Mouse (Mus musculus) bone marrow macrophage, adult 2 months (primary cell): ENCODE data around the gene Numa1. TPM values are rescaled to one million over a fixed set of nuclear protein-coding genes. Genes with fewer than 3 reads are reported as not detected.
"Not testable (repeated sequence)": the region's sequence is repeated elsewhere in the genome, so short reads cannot be mapped to it uniquely, and the experiment has no call there.

Source experiments
- H3K27ac ChIP-seq: 2 replicates; pipeline ENCODE4 v1.5.1; 2012; ENCODE audit warnings: low read depth, low read length; ENCODE audit not compliant: insufficient read depth
- H3K4me1 ChIP-seq: 2 replicates; pipeline ENCODE4 v1.6.1; 2012; ENCODE audit warnings: low read length; ENCODE audit not compliant: control insufficient read depth, insufficient read depth
- H3K4me3 ChIP-seq: 2 replicates; pipeline ENCODE4 v1.5.1; 2012; ENCODE audit warnings: mild to moderate bottlenecking, low read length, moderate library complexity; ENCODE audit not compliant: insufficient read depth
- CTCF ChIP-seq: IDR thresholded peaks from 2 replicates; pipeline ENCODE4 v1.5.1; 2012; ENCODE audit warnings: low read depth, mild to moderate bottlenecking, low read length, moderate library complexity
- POLR2A ChIP-seq: IDR thresholded peaks from 2 replicates; pipeline ENCODE4 v1.6.1; 2012; ENCODE audit warnings: mild to moderate bottlenecking, low read depth, low read length, borderline replicate concordance
- polyA plus RNA-seq: library from polyadenylated mRNA; stranded (reverse); fragments of >200 nt; gene quantifications from 2 replicates; pipeline ENCODE4 v1.2.4, GENCODE M21; 2012; ENCODE audit not compliant: missing spikeins, insufficient read depth, insufficient read length

Numa1 gene
- polyA plus RNA-seq, 1 experiment: 145 TPM

GRCm38 (mm10) chr7:101935957-101936356 lies 2.0 kb downstream of the Numa1 start:
- Histone ChIP-seq H3K27ac (peak overlapping the region; percentile 42), H3K4me1 (peaks cover 24% of the 10 kb centered on the region), H3K4me3 (peak overlapping the region; percentile 12; the same call in 1 of the 2 replicates)
- TF ChIP-seq CTCF (no peak), POLR2A (no peak)

GRCm38 (mm10) chr7:101936996-101937395 lies 3.1 kb downstream of the Numa1 start:
- H3K4me3 ChIP-seq: no peak overlapping the region
- TF ChIP-seq CTCF (no peak), POLR2A (no peak)
- peaks cover 26% of the 10 kb centered on the region for H3K4me1 ChIP-seq
- no peak overlapping the region for H3K27ac ChIP-seq

- Histone ChIP-seq H3K27ac (no peak overlapping the region), H3K4me3 (no peak overlapping the region), H3K4me1 (peaks cover 23% of the 10 kb centered on the region)
- no peak for TF ChIP-seq POLR2A
- TF ChIP-seq CTCF: no peak
These were observed 3.7 kb downstream of the Numa1 start for GRCm38 (mm10) chr7:101937569-101937968.

GRCm38 (mm10) chr7:101938348-101938747 lies 4.4 kb downstream of the Numa1 start:
- H3K4me3 ChIP-seq: no peak overlapping the region
- H3K27ac ChIP-seq: no peak overlapping the region
- peaks cover 22% of the 10 kb centered on the region for H3K4me1 ChIP-seq
- no peak for TF ChIP-seq POLR2A
- TF ChIP-seq CTCF: no peak

- H3K4me1 ChIP-seq: peaks cover 22% of the 10 kb centered on the region
- no peak overlapping the region for H3K4me3 ChIP-seq
- no peak overlapping the region for H3K27ac ChIP-seq
- TF ChIP-seq POLR2A: no peak
- no peak for TF ChIP-seq CTCF
These were observed 5.8 kb downstream of the Numa1 start for GRCm38 (mm10) chr7:101939758-101940157.

- H3K4me1 ChIP-seq: peaks cover 11% of the 10 kb centered on the region
- not testable (repeated sequence) for H3K4me3 ChIP-seq
- 0 out of 2 replicates have a peak overlapping the region, but pooled peaks have one; percentile 21 for H3K27ac ChIP-seq
These were observed 15.1 kb downstream of the Numa1 start for GRCm38 (mm10) chr7:101949008-101949407.

GRCm38 (mm10) chr7:101951648-101952047 lies 17.7 kb downstream of the Numa1 start:
- H3K4me3 ChIP-seq: no peak overlapping the region
- no peak for TF ChIP-seq CTCF
- TF ChIP-seq POLR2A: no peak
- H3K27ac ChIP-seq: no peak overlapping the region
- peaks cover 24% of the 10 kb centered on the region for H3K4me1 ChIP-seq

- no peak overlapping the region for H3K27ac ChIP-seq
- no peak overlapping the region for H3K4me3 ChIP-seq
- no peak for TF ChIP-seq CTCF
- no peak for TF ChIP-seq POLR2A
- peaks cover 25% of the 10 kb centered on the region for H3K4me1 ChIP-seq
These were observed 18.2 kb downstream of the Numa1 start for GRCm38 (mm10) chr7:101952098-101952497.

GRCm38 (mm10) chr7:101954163-101954562 lies 20.3 kb downstream of the Numa1 start:
- Histone ChIP-seq H3K4me1 (peaks cover 20% of the 10 kb centered on the region), H3K4me3 (no peak overlapping the region), H3K27ac (no peak overlapping the region)
- no peak for TF ChIP-seq CTCF
- no peak for TF ChIP-seq POLR2A

GRCm38 (mm10) chr7:101955276-101955675 lies 21.4 kb downstream of the Numa1 start:
- Histone ChIP-seq H3K4me1 (peaks cover 23% of the 10 kb centered on the region), H3K4me3 (no peak overlapping the region), H3K27ac (no peak overlapping the region)
- no peak for TF ChIP-seq CTCF
- TF ChIP-seq POLR2A: no peak

GRCm38 (mm10) chr7:101955862-101956261 lies 22.0 kb downstream of the Numa1 start:
- Histone ChIP-seq H3K4me3 (no peak overlapping the region), H3K4me1 (peaks cover 23% of the 10 kb centered on the region)

GRCm38 (mm10) chr7:101956481-101956880 lies 22.6 kb downstream of the Numa1 start:
- TF ChIP-seq POLR2A (no peak), CTCF (no peak)
- H3K4me1 ChIP-seq: peaks cover 23% of the 10 kb centered on the region

More at GRCm38 (mm10) chr7:101955862-101956261, 22.0 kb downstream of the Numa1 start:
- no peak overlapping the region for H3K27ac ChIP-seq
- TF ChIP-seq CTCF (no peak), POLR2A (no peak)

More at GRCm38 (mm10) chr7:101956481-101956880, 22.6 kb downstream of the Numa1 start:
- H3K27ac ChIP-seq: no peak overlapping the region
- H3K4me3 ChIP-seq: no peak overlapping the region
